Mouse (Mus musculus): ENCODE measurements around the gene Abhd14a.

- no peak for TF ChIP-seq CTCF (IDR thresholded peaks at IDR 0.05; ENCODE audit: borderline replicate concordance, insufficient read depth, low read depth, low read length)
- no peak for TF ChIP-seq POLR2A (IDR thresholded peaks at IDR 0.05; ENCODE audit: borderline replicate concordance, insufficient read depth, low read length)
These were observed 37.6 kb upstream of the Abhd14a start for GRCm38 (mm10) chr9:106485076-106485475.
